Mouse (Mus musculus) heart, embryonic 15.5 days (tissue): Measurements from ENCODE around the gene 1700020D05Rik. TPM values are rescaled to one million over a fixed set of nuclear protein-coding genes. Genes with fewer than 3 reads are reported as not detected.
"Not testable (repeated sequence)": the region's sequence is repeated elsewhere in the genome, so short reads cannot be mapped to it uniquely, and the experiment has no call there.

Source experiments
- ATAC-seq: fragments of 200-750 bp; cut with Nextera tagmentation; replicated peaks from 2 replicates; pipeline ENCODE4 v1.8.0; 2017; ENCODE audit warnings: low read depth, moderate TSS enrichment; ENCODE audit not compliant: insufficient number of reproducible peaks, insufficient read depth, low FRiP score
- H3K27ac ChIP-seq: fragments of 300-500 bp; sonication (generic); 2 replicates; pipeline ENCODE4 v1.5.1; 2015; ENCODE audit warnings: mild to moderate bottlenecking, inconsistent platforms
- H3K27me3 ChIP-seq: fragments of 300-500 bp; sonication (generic); 2 replicates; pipeline ENCODE4 v1.6.1; 2015; ENCODE audit warnings: inconsistent platforms
- H3K36me3 ChIP-seq: fragments of 300-500 bp; sonication (generic); 2 replicates; pipeline ENCODE4 v1.6.1; 2015; ENCODE audit warnings: mild to moderate bottlenecking, inconsistent platforms
- H3K4me1 ChIP-seq: fragments of 300-500 bp; sonication (generic); replicated peaks from 2 replicates; pipeline ENCODE4 v1.6.1; 2015; ENCODE audit warnings: inconsistent platforms
- H3K4me2 ChIP-seq: fragments of 300-500 bp; sonication (generic); 2 replicates; pipeline ENCODE4 v1.6.1; 2015; ENCODE audit warnings: inconsistent platforms, mild to moderate bottlenecking, moderate library complexity
- H3K4me3 ChIP-seq: fragments of 300-500 bp; sonication (generic); 2 replicates; pipeline ENCODE4 v1.5.1; 2015; ENCODE audit warnings: mild to moderate bottlenecking, inconsistent platforms
- H3K9ac ChIP-seq: fragments of 300-500 bp; sonication (generic); 2 replicates; pipeline ENCODE4 v1.6.1; 2015; ENCODE audit warnings: mild to moderate bottlenecking, inconsistent platforms
- H3K9me3 ChIP-seq: fragments of 300-500 bp; sonication (generic); replicated peaks from 2 replicates; pipeline ENCODE4 v1.6.1; 2016; ENCODE audit warnings: inconsistent platforms
- WGBS: fragments of 180-500 bp; shearing (Covaris S2); methylation state at CpG from one replicate; pipeline ENCODE4 v1.1.7; 2015; ENCODE audit warnings: mixed read lengths; 5-methylcytosine and 5-hydroxymethylcytosine counted together
- polyA plus RNA-seq: library from polyadenylated mRNA; unstranded; fragments of >200 nt; fragmentation: Nextera tagmentation; extraction: Ambion mirVana; gene quantifications from 2 replicates; pipeline ENCODE4 v1.2.1, GENCODE M21; 2015

Gene 1700020D05Rik
- polyA plus RNA-seq, 1 experiment from 2014 or later, result 0.16 TPM

- no peak overlapping the region for H3K27ac ChIP-seq
- no peaks in the 10 kb centered on the region for H3K27me3 ChIP-seq
- ATAC-seq, result no peak
- H3K36me3 ChIP-seq, result no peaks in the 10 kb centered on the region
- no peak overlapping the region for H3K4me3 ChIP-seq
- H3K4me1 ChIP-seq, result peaks cover 15% of the 10 kb centered on the region
- WGBS, result 89% methylated on average over 7 of the region's 7 CpGs
- no peak overlapping the region for H3K9ac ChIP-seq
- H3K4me2 ChIP-seq, result no peak overlapping the region
- H3K9me3 ChIP-seq, result no peaks in the 10 kb centered on the region
Observed at GRCm38 (mm10) chr19:5515840-5516777, 12.5 kb upstream of the 1700020D05Rik start.

DNA sequence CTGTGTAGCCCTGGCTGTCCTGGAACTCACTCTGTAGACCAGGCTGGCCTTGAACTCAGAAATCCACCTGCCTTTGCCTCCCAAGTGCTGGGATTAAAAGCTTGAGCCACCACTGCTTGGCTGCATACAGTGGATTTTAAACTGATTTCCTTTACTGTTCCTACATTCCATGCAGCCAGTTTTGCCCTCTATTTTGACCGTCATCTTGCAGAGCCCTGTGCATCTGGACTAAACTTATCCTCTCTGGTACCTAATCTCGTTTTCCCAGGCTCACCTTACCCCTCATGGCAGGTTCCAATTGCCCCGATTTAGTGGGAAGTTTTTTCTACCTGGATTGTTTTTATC is 9.4 kb upstream of the 1700020D05Rik start:
- no peak overlapping the region for H3K9ac ChIP-seq
- no peaks in the 10 kb centered on the region for H3K36me3 ChIP-seq
- 84% methylated on average over 3 of the region's 3 CpGs for WGBS
- no peak for ATAC-seq
- H3K9me3 ChIP-seq, result no peaks in the 10 kb centered on the region
- peak overlapping the region; percentile 87; the same call in 1 of the 2 replicates for H3K4me2 ChIP-seq
- no peak overlapping the region for H3K27ac ChIP-seq
- H3K4me1 ChIP-seq, result peaks cover 29% of the 10 kb centered on the region
- H3K4me3 ChIP-seq, result no peak overlapping the region
- H3K27me3 ChIP-seq, result no peaks in the 10 kb centered on the region

- no peak for ATAC-seq
- Histone ChIP-seq H3K9me3 (no peaks in the 10 kb centered on the region), H3K4me1 (peaks cover 29% of the 10 kb centered on the region), H3K9ac (no peak overlapping the region), H3K27ac (peak overlapping the region; percentile 2; the same call in 1 of the 2 replicates), H3K27me3 (no peaks in the 10 kb centered on the region), H3K4me3 (no peak overlapping the region), H3K4me2 (peak overlapping the region; percentile 87), H3K36me3 (no peaks in the 10 kb centered on the region)
- WGBS, result 60% methylated on average over 12 of the region's 12 CpGs
Observed at GRCm38 (mm10) chr19:5512091-5513004, 8.8 kb upstream of the 1700020D05Rik start.

GRCm38 (mm10) chr19:5511074-5511632 is 7.6 kb upstream of the 1700020D05Rik start:
- Histone ChIP-seq H3K9me3 (no peaks in the 10 kb centered on the region), H3K27ac (peak overlapping the region; percentile 71), H3K4me1 (peaks cover 29% of the 10 kb centered on the region), H3K9ac (peak overlapping the region; percentile 76), H3K4me3 (peak overlapping the region; percentile 67), H3K4me2 (peak overlapping the region; percentile 87), H3K27me3 (no peaks in the 10 kb centered on the region), H3K36me3 (no peaks in the 10 kb centered on the region)
- no peak for ATAC-seq
- WGBS, result 41% methylated on average over 15 of the region's 15 CpGs

DNA sequence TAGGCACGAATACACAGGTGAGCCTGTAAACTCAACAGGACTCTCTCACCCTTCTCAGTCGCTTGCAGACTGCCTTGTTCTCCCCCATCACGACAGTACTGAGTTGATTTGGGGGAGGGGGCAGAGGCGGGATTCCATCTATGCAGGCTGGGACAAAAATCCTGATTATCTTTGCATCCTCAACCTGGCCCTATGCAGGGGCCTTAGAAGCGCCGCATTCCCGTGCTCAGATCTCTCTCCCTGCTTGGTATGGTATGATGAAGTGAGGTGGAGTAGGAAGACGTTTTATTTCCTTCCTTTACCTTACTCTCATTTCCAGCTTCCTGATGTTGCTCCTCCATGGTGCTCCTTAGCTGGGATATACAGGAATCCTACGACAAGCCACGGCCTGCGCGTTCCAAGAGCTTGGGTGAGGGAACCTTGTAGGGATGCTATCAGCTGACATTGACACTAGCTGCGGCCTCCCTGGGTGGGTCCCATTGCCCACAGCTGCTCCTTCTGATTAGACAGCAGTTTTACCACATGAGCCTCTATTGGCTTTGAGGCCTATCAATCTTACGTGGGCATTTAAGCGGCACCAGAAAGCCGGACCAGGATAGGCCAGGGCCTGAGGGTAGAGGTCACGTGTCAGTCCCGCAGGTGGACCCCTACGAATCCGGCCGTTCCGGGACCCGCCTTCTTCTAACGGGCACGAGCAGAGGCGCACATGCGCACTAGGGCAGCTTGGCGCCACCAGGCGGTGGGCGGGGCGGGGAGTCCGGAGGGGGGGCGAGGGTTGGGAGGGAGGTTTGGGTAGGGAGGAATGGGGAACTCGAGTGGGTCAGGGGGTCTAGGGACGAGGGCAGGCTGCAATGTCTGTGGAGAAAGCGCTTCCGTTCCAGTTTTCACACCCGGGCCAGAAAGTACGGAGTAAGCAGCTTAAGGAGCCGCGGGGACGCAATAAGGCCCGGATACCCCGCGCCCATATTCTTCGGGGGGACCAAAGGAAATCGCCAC is 6.7 kb upstream of the 1700020D05Rik start, which contains the start of gene Snx32:
Gene Snx32 (minus strand): TSS at position 508 of the 996 bp plus-strand sequence.
- no peaks in the 10 kb centered on the region for H3K27me3 ChIP-seq
- peaks cover 29% of the 10 kb centered on the region for H3K4me1 ChIP-seq
- H3K9ac ChIP-seq, result peak within 1 kb of the TSS; percentile 76
- WGBS, result 2% methylated on average over 47 of the region's 47 CpGs
- peak within 1 kb of the TSS; percentile 71 for H3K27ac ChIP-seq
- peak within 1 kb of the TSS; percentile 67 for H3K4me3 ChIP-seq
- H3K9me3 ChIP-seq, result no peaks in the 10 kb centered on the region
- peak within 1 kb of the TSS; percentile 87 for H3K4me2 ChIP-seq
- H3K36me3 ChIP-seq, result no peaks in the 10 kb centered on the region
- ATAC-seq, result peak; percentile 100

DNA sequence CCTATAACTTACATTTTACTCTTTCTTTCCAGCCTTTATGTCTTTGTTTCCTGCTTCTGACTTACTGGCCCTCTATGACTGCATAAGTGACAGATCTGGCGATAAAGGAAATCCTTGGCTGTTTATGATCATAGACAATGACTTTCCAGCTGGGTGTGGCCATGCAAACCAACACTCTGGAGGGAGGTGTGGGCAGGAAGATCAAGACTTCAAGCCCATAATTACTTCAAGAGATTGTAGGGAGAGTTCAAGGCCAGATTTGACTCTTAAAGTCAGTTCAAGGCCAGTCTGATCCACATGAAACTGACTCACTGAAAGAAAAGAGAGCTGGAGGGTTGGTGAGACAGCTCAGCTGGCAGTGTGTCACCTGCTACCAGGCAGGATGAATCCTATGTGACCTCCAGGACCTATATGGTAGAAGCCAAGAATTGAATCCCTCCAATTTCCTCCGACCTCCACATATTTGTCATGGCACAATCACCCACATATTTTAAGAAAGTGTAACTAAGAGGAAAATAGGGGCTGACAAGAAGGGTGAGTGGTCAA is 3.2 kb downstream of the 1700020D05Rik start:
- WGBS, result 84% methylated on average over 2 of the region's 2 CpGs
- no peak for ATAC-seq
- Histone ChIP-seq H3K4me2 (no peak overlapping the region), H3K27ac (no peak overlapping the region), H3K4me1 (no peaks in the 10 kb centered on the region), H3K27me3 (no peaks in the 10 kb centered on the region), H3K36me3 (peaks cover 24% of the 10 kb centered on the region), H3K9ac (no peak overlapping the region), H3K4me3 (no peak overlapping the region), H3K9me3 (no peaks in the 10 kb centered on the region)

DNA sequence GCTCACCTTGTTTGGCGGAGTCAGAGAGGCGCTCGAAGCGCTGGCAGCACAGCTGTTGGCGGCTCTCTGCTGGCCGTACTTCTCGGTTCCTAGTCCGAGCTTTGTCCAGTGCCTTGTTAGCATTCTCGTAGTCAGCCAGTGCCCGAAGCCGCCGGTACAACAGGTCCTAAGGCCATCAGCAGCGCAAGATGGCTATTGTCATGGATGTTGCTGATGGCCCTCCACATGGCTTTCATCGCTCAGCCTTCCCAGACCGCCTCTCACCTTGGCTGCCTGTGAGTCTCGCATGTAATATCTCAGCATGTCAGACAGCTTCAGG is 7.6 kb downstream of the 1700020D05Rik start:
- peaks cover 20% of the 10 kb centered on the region for H3K4me1 ChIP-seq
- H3K27me3 ChIP-seq, result no peaks in the 10 kb centered on the region
- 83% methylated on average over 16 of the region's 16 CpGs for WGBS
- ATAC-seq, result no peak
- H3K9me3 ChIP-seq, result no peaks in the 10 kb centered on the region
- no peak overlapping the region for H3K4me3 ChIP-seq
- H3K4me2 ChIP-seq, result no peak overlapping the region
- peaks cover 51% of the 10 kb centered on the region for H3K36me3 ChIP-seq
- H3K27ac ChIP-seq, result no peak overlapping the region
- H3K9ac ChIP-seq, result no peak overlapping the region

DNA sequence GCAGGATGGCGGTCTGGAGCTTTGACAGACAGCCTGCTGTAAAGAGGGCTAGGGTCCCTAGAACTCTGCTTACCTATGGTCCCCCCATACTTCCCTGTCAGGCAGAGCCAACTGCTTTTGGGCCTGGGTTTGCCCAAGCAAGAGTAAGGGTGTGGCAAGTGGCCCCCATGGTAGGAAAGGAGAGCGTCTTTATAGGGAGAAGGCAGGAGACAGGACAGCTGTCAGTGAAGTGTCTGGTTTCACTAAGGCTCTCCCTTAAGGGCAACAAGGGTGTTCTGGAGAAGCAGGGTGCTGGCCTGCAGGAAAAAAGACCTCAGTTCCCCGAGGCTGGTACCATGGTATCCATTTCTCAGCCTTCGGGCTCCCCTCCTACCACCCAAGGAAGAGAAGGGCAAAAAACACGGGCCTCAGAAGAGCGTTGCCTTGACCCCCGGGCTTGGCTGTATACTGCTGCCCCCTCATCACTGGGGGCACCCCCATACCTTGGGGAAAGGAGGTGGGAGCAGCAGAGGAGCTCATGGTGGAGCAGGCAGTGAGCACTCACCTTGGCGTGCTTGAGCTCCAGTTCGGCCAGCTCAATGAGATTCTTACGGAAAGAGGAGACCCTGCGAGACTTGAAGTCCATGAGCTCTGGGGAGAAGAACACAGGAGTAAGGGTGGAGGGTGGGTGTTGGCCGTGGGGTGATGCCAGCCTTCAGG is 8.1 kb downstream of the 1700020D05Rik start:
- Histone ChIP-seq H3K27ac (no peak overlapping the region), H3K27me3 (no peaks in the 10 kb centered on the region), H3K4me1 (peaks cover 20% of the 10 kb centered on the region), H3K4me2 (no peak overlapping the region), H3K9me3 (no peaks in the 10 kb centered on the region), H3K9ac (no peak overlapping the region), H3K36me3 (peaks cover 51% of the 10 kb centered on the region), H3K4me3 (no peak overlapping the region)
- WGBS, result 81% methylated on average over 12 of the region's 12 CpGs
- no peak for ATAC-seq

DNA sequence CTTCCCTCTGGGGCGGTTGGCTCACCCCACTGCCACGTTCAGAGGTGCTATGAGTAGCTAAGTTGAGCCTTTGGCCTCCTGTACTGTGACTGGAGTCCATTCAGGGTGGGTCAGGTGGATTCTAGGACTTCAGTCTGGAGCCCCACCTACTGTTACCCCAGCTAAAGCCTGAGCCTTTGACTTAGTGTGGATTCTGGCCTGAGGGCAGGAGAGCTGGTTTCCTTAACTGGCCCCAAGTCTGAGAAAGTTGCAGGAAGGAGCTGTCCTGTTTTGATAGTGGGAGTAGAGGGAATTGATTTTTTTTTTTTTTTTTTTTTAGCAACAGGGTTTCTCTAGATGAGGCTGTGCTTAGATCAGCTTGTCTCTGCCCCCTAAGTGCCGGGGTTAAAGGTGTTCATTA is 9.3 kb downstream of the 1700020D05Rik start:
- no peak overlapping the region for H3K4me2 ChIP-seq
- ATAC-seq, result no peak
- H3K27ac ChIP-seq, result no peak overlapping the region
- H3K4me1 ChIP-seq, result peaks cover 25% of the 10 kb centered on the region
- no peak overlapping the region for H3K4me3 ChIP-seq
- H3K27me3 ChIP-seq, result no peaks in the 10 kb centered on the region
- H3K36me3 ChIP-seq, result peaks cover 51% of the 10 kb centered on the region
- 88% methylated on average over 3 of the region's 3 CpGs for WGBS
- H3K9ac ChIP-seq, result no peak overlapping the region
- no peaks in the 10 kb centered on the region for H3K9me3 ChIP-seq

DNA sequence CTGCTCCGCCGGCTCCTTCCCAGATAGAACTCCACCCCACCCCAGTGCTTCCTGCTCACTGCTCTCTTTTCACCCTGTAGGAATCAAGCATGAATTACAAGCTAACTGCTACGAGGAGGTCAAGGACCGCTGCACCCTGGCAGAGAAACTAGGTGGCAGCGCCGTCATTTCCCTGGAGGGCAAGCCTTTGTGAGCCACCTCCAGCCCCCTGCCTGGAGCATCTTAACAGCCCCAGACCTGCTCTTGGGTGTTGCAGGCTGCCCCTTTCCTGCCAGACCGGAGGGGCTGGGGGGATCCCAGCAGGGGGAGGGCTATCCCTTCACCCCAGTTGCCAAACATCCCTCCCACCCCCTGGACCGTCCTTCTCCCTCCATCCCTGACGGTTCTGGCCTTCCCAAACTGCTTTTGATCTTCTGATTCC is 10.3 kb downstream of the 1700020D05Rik start:
- H3K4me2 ChIP-seq, H3K4me3 ChIP-seq, H3K27me3 ChIP-seq, H3K27ac ChIP-seq, ATAC-seq, H3K9me3 ChIP-seq, H3K9ac ChIP-seq: not testable (repeated sequence)
- H3K4me1 ChIP-seq, result peaks cover 29% of the 10 kb centered on the region
- H3K36me3 ChIP-seq, result peaks cover 51% of the 10 kb centered on the region
- 65% methylated on average over 9 of the region's 9 CpGs for WGBS
